Mouse (Mus musculus) thymus, postnatal 0 days (tissue): ENCODE data around the gene 4930519P11Rik. TPM values are rescaled to one million over a fixed set of nuclear protein-coding genes. Genes with fewer than 3 reads are reported as not detected.
A peak's percentile ranks its signal among the peaks of the same experiment; 100 is the strongest.

Experiments used
- DNase-seq: peaks from one replicate; pipeline ENCODE4 v3.0.0-alpha.2; 2015; ENCODE audit warnings: low spot score
- polyA plus RNA-seq: library from polyadenylated mRNA; unstranded; fragments of >200 nt; fragmentation: Nextera tagmentation; extraction: Ambion mirVana; gene quantifications from 2 replicates; pipeline ENCODE4 v1.2.1, GENCODE M21; 2015

Gene 4930519P11Rik
- polyA plus RNA-seq, 1 experiment from 2014 or later: 0.42 TPM

DNA sequence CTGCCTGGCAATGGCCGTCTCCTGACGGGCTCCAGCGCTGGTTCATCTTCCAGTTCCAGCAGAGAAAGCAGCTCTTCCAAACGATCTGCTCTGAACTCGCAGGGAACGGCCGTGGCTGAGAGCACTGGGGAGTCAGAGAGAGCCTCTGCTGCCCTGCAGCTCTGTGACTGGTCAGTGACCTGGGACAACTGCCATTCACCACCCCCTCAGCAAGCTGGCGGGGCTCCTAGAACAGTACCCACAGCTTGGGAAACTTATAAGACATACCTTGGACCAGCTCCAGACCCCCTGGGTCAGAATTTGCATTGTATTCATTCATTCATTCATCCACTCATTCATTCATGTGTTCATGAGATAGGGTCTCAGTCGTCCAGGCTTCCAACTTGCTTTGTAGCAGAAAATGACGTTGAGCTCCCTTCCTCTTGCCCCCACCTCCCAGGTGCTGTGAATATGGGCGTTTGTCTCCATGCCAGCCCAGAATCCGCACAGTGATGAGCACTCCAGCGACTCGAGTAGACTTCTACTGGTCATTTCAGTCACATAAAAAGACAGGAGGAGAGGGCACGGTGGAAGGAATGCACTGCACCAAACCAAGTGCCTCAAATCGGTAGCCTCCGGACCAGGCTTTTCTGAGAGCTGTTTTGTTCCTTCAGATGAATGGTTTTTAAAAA is 28.2 kb downstream of the 4930519P11Rik start:
- no peak for DNase-seq

DNA sequence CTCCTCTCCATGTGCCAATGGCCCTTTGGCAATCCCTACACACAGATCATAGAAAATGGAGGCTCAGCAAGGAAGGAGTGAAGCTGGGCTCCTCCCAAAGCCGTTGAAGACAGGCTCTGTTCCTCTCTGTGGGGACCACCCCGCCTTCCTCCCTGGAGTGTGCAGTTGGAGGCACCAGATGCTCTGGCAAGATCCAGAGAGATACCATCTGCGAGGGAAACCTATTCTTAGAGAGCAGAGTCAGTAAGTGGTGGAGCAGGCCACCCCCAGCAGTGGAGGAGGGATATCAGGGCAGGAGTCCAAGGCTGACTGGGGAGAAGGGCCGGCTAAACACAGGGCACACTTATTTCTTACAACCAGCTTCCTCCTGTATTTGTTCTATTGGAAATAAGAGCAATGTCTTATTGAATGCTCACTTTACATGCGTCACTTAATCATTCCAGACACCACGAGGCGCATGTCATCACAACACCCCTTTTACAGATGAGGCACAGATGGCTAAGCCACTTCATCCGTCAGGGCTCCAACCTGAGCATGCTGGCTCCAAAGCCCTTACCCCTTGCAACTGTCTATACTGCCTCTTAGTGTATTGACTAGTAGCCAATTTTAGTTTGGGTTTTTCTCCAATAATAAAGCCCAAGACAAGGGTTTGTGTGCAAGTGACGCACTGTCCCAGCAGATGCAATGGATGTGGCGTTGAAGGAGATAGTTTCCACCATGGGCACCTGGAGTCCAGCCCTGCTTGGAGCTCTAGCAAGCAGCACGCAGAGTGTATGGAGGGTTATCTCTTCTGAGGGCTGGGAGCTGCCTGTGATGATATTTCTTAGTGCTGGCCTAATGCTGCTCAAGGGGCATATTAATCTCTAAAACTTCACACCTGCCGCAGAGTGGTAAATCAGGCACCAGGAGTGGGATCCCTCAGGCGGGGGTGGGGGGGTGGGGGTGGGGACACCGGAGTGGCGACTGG is 29.0 kb downstream of the 4930519P11Rik start:
- no peak for DNase-seq

DNA sequence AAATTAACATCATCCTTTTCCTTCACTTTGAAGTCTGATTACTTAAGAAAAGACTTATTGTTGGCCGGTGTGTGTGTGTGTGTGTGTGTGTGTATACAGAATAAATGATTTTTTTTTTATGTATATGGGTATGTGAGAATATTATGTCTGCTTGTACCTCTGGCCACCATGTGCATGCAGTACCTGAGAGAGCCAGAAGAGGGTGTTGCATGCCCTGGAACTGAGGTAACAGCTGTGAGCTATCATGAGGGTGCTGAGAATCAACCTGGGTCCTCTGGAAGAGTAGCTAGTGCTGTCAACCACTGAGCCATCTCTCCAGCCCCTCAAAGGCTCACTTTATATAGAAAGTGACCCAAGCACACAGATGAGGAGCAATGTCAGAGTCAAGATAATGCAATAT is 31.8 kb downstream of the 4930519P11Rik start:
- no peak for DNase-seq

DNA sequence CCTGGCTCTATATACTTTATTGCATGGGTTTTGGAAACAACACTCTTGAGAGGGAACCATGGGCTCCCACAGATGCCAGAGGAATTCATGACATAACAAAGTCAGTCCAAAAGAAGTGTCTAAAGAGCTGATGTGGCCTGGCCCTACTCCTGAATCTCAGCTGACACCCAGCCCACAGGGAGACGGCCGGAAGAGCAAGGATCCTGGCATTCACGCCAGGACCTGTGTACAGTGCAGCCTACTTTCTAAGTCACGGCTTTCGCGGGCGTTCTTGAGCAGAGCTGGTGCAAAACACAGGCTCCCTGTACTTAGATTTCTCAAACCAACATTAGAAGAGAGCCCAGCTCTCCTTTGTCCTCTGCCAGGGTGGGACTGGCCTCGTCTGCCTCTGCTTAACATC is 32.7 kb downstream of the 4930519P11Rik start:
- no peak for DNase-seq

DNA sequence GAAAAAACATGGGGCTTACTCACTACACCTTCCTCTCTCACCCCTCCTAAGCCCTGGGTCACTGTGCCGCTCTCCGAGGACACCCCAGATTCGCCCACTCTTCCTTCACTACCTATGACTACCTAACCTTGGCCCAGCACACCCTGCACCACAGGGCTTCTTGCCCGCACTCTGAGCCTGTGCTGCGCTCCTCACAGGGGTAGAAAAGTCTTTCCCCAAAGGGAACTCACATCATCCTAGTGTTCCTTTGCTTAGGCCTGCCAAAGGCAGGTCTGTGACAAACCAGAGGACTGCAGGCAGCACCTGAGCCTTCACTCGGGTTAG is 35.5 kb downstream of the 4930519P11Rik start:
- DNase-seq: no peak

DNA sequence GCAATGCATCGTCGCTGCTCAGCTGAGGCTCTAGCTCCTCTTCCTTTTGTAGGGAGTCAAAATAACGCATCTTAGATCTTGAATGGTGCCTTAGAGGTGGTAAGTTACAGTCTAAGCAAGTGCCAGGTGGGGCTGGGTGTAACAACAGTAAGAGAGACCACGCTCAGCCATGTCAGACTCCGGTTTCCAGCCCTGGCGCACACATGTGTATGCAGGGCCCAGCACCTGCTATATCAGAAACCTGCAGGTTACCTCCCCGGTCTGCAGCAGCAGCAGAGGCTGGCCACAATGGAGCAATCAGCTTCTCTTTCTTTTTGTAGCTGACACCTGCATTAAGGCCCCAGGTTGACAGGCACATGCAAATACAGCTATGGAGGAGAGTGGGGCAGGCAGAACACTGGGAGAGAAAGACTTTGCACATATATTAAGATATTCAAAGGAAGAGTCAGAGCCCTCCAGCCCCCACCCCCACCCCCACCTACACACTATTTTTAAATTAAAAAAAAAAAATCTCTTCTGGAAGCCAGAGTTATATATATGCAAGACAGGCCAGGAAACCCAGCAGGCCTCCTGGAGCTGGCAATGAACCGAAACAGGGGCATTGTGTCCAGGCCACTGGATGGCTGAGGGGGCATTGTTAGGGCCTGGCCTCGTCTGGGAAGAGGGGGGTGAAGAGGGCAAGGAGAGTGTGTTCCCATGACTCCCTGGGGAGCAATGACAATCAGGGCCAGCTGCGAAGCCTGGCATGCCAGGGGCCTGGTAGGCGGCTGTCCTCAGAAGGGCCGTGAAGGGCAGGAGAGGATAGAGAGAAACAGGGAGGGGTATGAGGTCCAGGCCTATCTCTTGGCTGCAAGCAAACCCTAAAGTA is 36.1 kb downstream of the 4930519P11Rik start:
- DNase-seq: peak; percentile 83

DNA sequence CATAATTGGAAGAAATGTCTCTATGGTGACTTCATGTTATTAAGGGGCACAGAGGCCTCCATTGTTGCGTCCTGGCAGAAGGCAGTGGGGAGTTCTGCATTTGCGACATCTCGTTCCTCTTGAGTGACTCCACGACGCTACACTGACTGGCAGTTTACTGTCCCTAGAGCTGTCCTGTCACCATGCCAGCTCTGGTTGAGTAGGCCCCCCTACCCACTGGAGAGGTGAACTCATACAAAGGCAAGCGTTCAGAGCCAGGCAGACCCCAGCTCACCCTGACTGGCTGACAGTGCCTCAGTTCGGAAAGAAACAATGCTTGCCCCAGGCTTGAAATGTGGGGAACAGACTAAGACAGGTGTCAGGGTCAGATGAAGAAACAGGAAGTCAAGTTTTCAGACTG is 39.0 kb downstream of the 4930519P11Rik start:
- DNase-seq: no peak

DNA sequence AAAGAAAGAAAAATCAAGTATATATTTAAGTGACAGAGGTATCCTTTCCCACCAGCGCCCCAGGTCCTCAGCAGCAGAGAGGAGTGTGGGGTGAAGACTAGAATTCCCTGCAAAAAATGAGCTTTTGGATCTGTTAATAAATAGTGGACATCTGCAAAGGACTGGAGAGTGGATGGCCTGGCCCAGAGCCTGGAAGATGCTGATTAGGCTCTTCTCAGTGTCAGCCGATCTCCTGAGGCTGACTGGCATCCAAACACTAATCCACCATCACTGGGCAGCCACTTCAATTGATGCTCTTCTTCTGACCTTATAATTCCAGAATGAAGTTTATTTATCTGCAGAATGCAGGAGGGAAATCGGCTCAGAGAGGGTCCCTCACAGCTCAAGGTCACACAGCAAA is 40.2 kb downstream of the 4930519P11Rik start:
- no peak for DNase-seq

DNA sequence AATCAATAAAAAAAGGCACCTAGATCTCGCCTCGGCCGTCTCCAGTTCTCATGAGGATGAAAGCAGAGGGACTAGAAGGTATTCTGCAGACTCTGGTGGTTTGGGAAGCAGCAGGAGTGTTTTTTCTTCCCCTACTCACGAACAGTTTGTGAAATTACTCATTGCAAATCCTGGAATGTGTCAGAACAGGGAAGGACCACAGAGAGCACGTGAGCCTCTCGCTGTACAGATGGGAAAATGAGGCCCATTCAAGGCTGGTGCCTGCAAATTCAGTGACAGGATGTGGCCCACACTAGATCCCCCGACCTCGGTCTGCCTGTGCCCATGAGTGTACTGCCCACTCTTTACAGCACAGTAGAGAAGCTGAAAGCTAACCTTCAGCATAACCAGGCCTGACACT is 41.3 kb downstream of the 4930519P11Rik start:
- DNase-seq: no peak

DNA sequence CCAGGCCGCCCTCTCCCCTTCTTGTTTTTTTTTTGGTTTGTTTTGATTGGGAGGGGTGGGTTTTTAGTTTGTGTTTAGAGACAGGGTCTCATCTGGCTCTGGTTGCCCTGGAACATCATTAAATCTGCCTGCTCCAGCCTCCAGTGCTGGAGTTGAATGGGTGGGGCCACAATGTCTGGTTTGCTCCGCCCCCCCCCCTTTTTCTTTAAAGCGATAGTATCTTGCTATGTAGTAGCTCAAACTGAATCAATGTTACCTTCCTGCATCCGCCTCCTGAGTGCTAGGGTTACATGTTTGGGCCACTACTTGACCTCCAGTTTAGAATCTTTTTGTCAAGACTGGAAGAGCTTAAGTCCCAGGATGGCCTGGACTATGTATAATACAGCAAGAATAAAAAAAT is 42.0 kb downstream of the 4930519P11Rik start:
- DNase-seq: no peak

DNA sequence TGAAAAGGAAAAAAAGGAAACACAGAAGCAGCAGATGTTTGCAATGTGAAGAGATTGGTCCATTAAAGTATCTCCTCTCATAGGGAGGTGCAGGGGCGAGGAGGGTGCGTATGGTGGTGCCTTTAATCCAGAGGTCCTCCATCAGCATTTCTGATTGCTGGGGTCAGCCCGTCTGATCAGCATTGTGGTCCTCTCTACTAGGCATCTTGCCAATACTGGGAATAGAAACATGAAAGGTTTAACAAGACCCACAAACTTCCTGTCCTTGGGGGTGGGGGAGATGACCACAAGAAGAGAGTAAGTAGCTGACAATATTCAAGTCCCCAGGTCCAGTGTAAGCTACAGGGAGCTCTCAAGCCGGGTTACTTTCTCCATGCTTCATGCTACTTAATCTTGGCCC is 42.6 kb downstream of the 4930519P11Rik start:
- no peak for DNase-seq

DNA sequence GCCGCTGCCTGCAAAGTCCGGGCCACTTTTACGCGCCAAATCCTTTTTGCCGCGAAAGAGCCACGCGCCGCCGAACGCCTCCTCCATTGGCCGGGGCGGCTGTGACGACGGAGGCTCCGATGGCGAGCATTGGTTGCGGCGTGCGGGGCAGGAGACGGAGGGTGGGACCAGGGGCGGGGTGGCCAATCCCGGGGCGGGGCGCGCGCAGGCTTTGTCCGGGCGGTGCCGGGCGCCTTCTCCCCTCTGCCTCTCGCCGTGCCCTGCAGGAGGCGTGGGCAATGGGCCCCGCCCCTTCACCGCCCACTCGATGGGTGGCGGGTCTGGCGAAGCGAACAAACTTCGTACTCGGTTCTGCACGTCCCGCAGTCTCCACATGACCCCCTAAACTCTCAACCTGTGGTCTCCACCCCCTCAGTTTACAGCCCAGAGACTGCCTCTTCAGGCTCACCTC is 43.4 kb downstream of the 4930519P11Rik start, which contains the start of gene E2f1:
E2f1 (minus strand) TSS at position 57 of the 451 bp plus-strand sequence.
- peak; percentile 96 for DNase-seq

DNA sequence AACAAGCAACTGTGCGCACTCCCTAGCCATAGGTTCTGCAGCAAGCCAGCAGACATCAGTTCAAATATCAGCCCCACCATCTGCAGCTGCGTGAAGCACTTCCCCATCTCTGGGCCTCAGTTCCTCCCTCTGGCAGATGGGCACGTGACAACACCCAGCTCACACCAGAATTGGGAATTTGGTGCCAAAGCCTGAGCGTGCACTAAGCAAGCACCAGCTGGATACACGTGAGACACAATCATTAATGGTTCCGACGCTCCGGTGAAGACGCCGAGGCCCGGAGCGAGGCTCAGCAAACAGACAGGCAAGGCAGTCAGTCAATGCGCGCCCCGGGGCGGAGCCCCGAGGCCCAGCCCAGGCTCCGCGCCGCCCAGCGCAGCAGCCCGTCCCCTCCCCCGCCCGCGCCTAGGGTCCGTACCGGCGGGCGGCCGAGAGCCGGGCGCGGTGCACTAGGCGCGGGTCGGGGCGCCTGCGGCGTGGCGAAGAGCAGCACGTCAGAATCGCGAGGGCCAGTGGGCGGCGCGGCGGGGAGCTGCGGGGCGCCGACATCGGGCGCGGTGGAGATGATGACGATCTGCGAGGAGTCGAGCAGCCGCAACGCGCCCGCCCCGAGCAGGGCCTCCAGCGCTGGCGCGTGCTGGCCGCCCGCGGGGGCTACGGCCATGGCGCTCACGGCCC is 44.0 kb downstream of the 4930519P11Rik start:
- peak; percentile 63 for DNase-seq

DNA sequence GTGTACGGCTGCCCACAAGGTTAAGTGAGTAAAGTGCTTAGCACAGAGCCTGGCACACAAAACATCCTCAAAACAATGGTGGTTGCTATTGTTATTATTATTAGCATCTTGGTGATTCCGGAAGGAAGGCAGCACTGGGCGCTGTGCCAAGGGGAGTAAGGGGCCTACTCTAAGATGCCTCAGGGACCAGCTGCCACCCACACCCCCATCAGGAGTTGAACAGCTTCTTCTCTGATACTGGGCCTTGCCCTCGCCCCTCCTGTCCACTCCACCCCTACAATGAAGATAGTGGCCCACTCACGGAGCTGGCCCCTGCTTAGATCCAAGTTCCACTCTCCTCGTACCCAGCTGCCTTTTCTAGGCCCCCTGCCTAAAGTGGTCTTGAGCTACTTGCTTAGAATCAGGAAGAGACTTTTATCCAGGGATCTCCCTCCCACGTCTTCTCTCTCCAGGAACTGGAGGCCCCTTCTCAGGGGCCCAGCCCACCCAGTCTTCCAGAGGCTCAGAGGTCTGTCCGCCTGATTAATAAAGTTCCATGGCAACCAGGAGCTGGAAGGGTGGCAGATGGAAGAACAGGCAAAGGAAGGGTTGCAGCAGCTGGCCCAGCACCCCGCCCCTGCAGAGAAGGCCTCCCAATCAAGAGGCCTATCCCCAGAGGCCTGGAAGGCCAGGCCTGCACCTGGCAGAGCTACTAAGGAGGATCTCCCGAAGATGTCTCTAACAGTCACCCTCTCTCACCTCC is 44.7 kb downstream of the 4930519P11Rik start:
- no peak for DNase-seq

DNA sequence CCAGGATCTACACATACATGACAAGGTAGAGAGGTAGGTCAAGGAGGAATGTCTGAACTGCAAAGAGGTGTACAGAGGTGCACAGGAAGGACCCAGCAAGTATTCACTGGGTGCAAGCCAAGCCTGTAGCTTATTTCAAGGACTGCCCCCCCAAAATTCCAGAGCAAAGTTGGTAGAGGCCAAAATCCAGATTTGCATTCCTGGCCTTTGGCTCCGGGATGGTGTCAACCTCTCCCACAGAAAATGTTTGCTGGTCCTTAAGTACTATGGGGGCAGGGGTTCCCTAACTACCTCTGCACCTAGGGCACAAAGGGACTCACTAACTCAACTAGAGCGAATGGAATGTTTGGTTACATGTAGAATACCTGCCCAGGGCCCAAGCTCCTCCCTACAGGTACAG is 45.5 kb downstream of the 4930519P11Rik start:
- DNase-seq: no peak

DNA sequence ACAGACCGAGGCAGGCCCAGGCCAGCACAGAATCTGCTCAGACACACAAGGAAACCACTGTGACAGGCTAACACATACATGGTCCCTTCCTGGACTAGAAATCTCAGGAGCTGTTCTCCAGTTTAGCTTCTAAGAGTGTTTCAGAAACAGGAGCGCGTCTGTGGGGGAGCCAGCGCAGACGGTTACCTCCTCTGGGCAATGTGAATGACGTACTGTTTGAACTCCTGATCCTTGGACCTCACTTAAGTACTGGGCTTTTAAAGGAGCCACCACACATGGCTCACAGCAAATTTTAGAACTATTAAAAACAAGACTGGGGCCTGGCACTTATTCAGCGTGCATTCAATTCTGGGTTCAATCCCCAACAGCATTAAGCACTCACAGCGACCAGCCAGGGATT is 46.6 kb downstream of the 4930519P11Rik start:
- DNase-seq: no peak

DNA sequence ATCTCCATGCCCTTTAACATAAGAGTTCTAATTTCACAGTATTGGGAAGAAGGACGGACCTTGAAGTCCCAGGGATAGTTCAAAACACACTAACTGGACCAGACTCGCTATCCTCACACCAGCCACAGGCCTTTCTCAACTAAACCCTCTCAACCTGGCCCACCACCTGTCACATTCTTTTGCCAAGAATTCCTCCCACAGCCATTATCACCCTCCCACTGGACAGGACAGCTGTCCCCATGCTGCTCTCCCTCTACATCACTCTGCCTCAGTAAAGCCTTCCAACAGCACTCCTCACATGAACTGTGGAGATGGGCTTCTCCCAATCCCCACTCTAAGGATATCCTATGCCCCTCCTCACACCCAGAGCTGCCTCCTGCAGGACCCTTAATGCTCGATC is 47.7 kb downstream of the 4930519P11Rik start:
- no peak for DNase-seq

DNA sequence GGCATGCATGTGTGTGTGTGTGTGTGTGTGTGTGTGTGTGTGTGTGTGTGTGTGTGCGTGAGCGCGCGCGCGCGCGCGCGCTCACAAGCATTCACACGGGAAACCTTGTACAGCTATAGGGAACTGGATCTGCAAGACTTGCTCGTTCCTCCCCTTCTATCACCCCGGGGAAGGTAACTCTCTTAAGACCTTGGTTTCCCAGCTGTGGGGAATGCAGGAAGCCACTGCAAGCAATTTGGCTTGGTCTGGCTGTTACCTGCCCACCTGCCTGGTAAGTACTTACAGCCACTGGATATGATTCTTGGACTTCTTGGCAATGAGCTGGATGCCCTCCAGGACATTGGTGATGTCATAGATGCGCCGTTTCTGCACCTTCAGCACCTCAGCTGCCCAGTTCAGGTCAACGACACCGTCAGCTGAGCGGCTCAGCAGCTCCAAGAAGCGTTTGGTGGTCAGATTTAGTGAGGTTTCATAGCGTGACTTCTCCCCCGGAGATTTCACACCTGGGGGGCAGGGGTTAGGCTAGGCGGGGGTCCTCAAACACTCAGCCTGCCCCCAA is 49.5 kb downstream of the 4930519P11Rik start:
- DNase-seq: no peak
